Mouse (Mus musculus) limb, embryonic 15.5 days (tissue): ENCODE data around the gene Tbcc. TPM values are rescaled to one million over a fixed set of nuclear protein-coding genes. Genes with fewer than 3 reads are reported as not detected.

Experiments
- ATAC-seq: fragments of 200-750 bp; cut with Nextera tagmentation; 2 replicates; pipeline ENCODE4 v1.8.0; 2017; ENCODE audit warnings: low read depth, moderate TSS enrichment; ENCODE audit not compliant: insufficient number of reproducible peaks, low FRiP score, low TSS enrichment
- H3K27ac ChIP-seq: fragments of 300-500 bp; sonication (generic); 2 replicates; pipeline ENCODE4 v1.5.1; 2015; ENCODE audit warnings: moderate library complexity, mild to moderate bottlenecking, inconsistent platforms
- H3K27me3 ChIP-seq: fragments of 300-500 bp; sonication (generic); 2 replicates; pipeline ENCODE4 v1.6.1; 2015; ENCODE audit warnings: inconsistent platforms
- H3K36me3 ChIP-seq: fragments of 300-500 bp; sonication (generic); 2 replicates; pipeline ENCODE4 v1.6.1; 2015; ENCODE audit warnings: inconsistent platforms
- H3K4me1 ChIP-seq: fragments of 300-500 bp; sonication (generic); 2 replicates; pipeline ENCODE4 v1.6.1; 2015; ENCODE audit warnings: inconsistent platforms
- H3K4me2 ChIP-seq: fragments of 300-500 bp; sonication (generic); 2 replicates; pipeline ENCODE4 v1.6.1; 2015; ENCODE audit warnings: mild to moderate bottlenecking, inconsistent platforms
- H3K4me3 ChIP-seq: fragments of 300-500 bp; sonication (generic); 2 replicates; pipeline ENCODE4 v1.5.1; 2015; ENCODE audit warnings: mild to moderate bottlenecking, inconsistent platforms
- H3K9ac ChIP-seq: fragments of 300-500 bp; sonication (generic); 2 replicates; pipeline ENCODE4 v1.6.1; 2015; ENCODE audit warnings: inconsistent platforms
- H3K9me3 ChIP-seq: fragments of 300-500 bp; sonication (generic); 2 replicates; pipeline ENCODE4 v1.6.1; 2016; ENCODE audit warnings: inconsistent platforms
- WGBS: fragments of 180-500 bp; shearing (Covaris S2); methylation state at CpG from one replicate; pipeline ENCODE4 v1.1.7; 2015; 5-methylcytosine and 5-hydroxymethylcytosine counted together
- polyA plus RNA-seq: library from polyadenylated mRNA; unstranded; fragments of >200 nt; fragmentation: Nextera tagmentation; extraction: Ambion mirVana; gene quantifications from 2 replicates; pipeline ENCODE4 v1.2.1, GENCODE M21; 2015

The Tbcc gene
- polyA plus RNA-seq, 1 experiment from 2014 or later, result 51.2 TPM

GRCm38 (mm10) chr17:46855328-46856106 is 35.0 kb upstream of the Tbcc start:
- peak overlapping the region; percentile 100 for H3K27ac ChIP-seq
- no peak for ATAC-seq

DNA sequence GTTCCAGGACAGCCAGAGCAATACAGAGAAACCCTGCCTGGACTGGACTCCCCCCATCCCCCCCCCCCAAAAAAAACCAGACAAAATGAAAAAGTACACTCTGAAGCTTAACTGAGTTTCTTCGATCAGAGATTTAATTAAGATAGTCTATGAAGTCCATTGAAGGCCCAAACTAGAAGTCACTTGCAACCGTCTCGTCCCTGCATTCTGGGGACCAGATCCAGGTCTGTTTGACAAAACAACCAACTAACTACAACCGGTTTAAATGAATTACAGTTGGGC is 34.4 kb upstream of the Tbcc start:
- WGBS, result 5% methylated on average over 4 of the region's 4 CpGs
- ATAC-seq, result no peak
- H3K27me3 ChIP-seq, result no peaks in the 10 kb centered on the region
- H3K4me1 ChIP-seq, result peaks cover 31% of the 10 kb centered on the region
- peak overlapping the region; percentile 49 for H3K4me2 ChIP-seq
- peak overlapping the region; percentile 100 for H3K9ac ChIP-seq
- H3K36me3 ChIP-seq, result no peaks in the 10 kb centered on the region
- no peaks in the 10 kb centered on the region for H3K9me3 ChIP-seq
- H3K27ac ChIP-seq, result peak overlapping the region; percentile 100
- peak overlapping the region; percentile 80 for H3K4me3 ChIP-seq

More at GRCm38 (mm10) chr17:46855328-46856106, 35.0 kb upstream of the Tbcc start:
- peak overlapping the region; percentile 100 for H3K9ac ChIP-seq
- H3K36me3 ChIP-seq, result no peaks in the 10 kb centered on the region
- no peaks in the 10 kb centered on the region for H3K27me3 ChIP-seq
- H3K4me2 ChIP-seq, result peak overlapping the region; percentile 49
- WGBS, result 48% methylated on average over 15 of the region's 15 CpGs
- H3K4me1 ChIP-seq, result peaks cover 31% of the 10 kb centered on the region
- H3K4me3 ChIP-seq, result peak overlapping the region; percentile 80
- H3K9me3 ChIP-seq, result no peaks in the 10 kb centered on the region

- H3K36me3 ChIP-seq, result no peaks in the 10 kb centered on the region
- peak overlapping the region; percentile 100 for H3K9ac ChIP-seq
- H3K4me3 ChIP-seq, result peak overlapping the region; percentile 80
- no peak for ATAC-seq
- H3K27me3 ChIP-seq, result no peaks in the 10 kb centered on the region
- peak overlapping the region; percentile 49 for H3K4me2 ChIP-seq
- peaks cover 31% of the 10 kb centered on the region for H3K4me1 ChIP-seq
- H3K27ac ChIP-seq, result peak overlapping the region; percentile 100
- no peaks in the 10 kb centered on the region for H3K9me3 ChIP-seq
- WGBS, result under 1% methylated on average over 86 of the region's 87 CpGs
Observed at GRCm38 (mm10) chr17:46856471-46857360, 33.8 kb upstream of the Tbcc start.

DNA sequence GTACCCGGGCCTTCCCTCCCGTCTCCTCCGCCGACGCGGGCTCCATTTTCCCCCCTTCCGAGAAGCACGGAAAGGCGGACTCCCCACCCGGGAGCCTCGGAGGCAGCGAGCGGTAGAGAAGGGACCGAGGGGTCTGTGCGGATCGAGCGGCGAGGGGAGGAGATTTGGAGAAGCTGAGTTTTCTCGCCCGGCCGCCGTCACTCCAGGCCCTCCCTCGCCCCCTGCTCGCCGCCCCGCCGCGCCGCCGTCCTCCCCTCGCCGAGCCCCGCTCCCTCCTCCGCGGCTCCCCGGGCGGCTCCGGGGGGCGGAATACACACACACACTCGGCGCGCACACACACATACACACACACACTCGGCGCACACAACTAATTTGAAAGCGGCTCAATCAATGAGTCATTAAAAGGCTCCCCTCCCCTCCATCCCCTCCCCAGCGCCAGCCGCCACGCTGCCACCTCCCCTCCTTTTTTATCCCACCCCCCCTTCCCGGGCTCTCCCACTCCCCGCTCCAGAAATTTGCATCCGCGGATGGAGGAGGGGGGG is 33.1 kb upstream of the Tbcc start:
- no peaks in the 10 kb centered on the region for H3K36me3 ChIP-seq
- no peaks in the 10 kb centered on the region for H3K27me3 ChIP-seq
- peaks cover 31% of the 10 kb centered on the region for H3K4me1 ChIP-seq
- H3K4me3 ChIP-seq, result peak overlapping the region; percentile 80
- ATAC-seq, result peak; percentile 71
- H3K4me2 ChIP-seq, result peak overlapping the region; percentile 44
- peak overlapping the region; percentile 100 for H3K9ac ChIP-seq
- no peaks in the 10 kb centered on the region for H3K9me3 ChIP-seq
- H3K27ac ChIP-seq, result peak overlapping the region; percentile 100
- under 1% methylated on average over 48 of the region's 52 CpGs for WGBS

DNA sequence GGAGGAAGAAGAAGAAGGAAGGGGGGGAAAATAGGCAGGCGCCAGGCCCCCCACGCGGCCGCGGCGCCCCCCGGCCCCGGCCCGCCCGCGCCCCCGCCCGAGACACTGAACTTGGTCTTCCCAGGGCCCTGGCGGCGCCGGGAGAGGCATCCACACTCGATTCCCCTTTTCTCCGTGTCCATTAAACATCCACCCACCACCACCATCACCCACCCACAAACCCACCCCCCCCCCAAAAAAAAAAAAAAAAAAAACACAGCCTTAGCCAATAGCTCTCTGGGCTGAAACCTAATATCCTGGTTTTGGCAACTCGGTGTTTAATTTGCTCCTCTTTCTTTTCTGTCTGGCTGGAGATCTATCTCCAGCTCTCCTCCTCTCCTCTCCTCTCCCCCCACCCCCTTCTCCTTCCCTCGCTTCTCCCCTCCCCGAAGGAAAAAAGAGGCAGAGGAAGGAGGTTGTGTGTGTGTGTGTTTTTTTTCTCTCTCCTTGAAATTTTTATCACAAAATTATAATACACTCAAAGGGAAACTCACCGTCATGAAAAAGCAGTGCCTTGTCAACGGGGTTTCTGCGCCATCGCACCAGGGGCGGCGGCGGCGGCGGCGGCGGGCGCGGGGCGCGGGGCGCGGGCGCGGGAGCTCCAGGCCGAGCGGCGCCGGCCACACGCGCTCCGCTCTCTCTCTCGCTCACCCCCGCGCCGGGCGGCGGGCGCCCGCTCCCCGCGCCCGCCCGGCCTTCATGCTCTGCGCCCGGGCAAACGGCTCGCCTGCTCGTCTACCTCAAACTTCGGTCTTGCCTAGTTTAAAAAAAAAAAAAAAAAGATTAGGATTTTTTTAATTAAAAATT is 32.4 kb upstream of the Tbcc start, which contains the start of gene Bicral:
Gene Bicral, minus strand, starts transcription at position 580 of the 846 bp plus-strand sequence.
- peak within 1 kb of the TSS; percentile 80 for H3K4me3 ChIP-seq
- peak within 1 kb of the TSS; percentile 44 for H3K4me2 ChIP-seq
- H3K27ac ChIP-seq, result peak within 1 kb of the TSS; percentile 100
- no peaks in the 10 kb centered on the region for H3K36me3 ChIP-seq
- H3K9me3 ChIP-seq, result no peaks in the 10 kb centered on the region
- peak within 1 kb of the TSS; percentile 100 for H3K9ac ChIP-seq
- WGBS, result 1% methylated on average over 58 of the region's 65 CpGs
- ATAC-seq, result peak; percentile 72
- peaks cover 28% of the 10 kb centered on the region for H3K4me1 ChIP-seq
- no peaks in the 10 kb centered on the region for H3K27me3 ChIP-seq

GRCm38 (mm10) chr17:46858749-46859444 is 31.6 kb upstream of the Tbcc start:
- Histone ChIP-seq H3K4me1 (peaks cover 22% of the 10 kb centered on the region), H3K9ac (peak overlapping the region; percentile 58), H3K9me3 (no peaks in the 10 kb centered on the region), H3K27ac (peak overlapping the region; percentile 100), H3K4me3 (peak overlapping the region; percentile 80), H3K27me3 (no peaks in the 10 kb centered on the region), H3K4me2 (peak overlapping the region; percentile 44), H3K36me3 (no peaks in the 10 kb centered on the region)
- ATAC-seq, result no peak
- WGBS, result 12% methylated on average over 9 of the region's 9 CpGs

DNA sequence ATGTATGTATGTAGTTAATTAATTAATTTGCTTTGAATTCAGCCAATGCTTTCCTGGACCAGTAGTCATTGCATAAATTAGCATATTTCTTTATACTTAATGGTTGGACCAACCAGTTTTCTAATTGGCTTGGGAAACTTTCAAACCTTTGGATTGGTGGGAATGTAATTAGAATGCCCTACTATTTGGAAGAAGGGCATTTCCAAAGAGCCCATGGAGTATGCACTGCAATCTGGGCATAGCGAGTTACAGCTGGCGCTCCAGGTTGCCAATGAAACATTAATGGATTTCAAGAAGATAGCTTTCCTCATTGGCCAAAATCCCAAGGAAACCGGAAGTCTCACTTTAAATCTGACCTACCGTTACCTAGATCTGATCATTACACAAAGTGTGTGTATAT is 30.4 kb upstream of the Tbcc start:
- no peak for ATAC-seq

DNA sequence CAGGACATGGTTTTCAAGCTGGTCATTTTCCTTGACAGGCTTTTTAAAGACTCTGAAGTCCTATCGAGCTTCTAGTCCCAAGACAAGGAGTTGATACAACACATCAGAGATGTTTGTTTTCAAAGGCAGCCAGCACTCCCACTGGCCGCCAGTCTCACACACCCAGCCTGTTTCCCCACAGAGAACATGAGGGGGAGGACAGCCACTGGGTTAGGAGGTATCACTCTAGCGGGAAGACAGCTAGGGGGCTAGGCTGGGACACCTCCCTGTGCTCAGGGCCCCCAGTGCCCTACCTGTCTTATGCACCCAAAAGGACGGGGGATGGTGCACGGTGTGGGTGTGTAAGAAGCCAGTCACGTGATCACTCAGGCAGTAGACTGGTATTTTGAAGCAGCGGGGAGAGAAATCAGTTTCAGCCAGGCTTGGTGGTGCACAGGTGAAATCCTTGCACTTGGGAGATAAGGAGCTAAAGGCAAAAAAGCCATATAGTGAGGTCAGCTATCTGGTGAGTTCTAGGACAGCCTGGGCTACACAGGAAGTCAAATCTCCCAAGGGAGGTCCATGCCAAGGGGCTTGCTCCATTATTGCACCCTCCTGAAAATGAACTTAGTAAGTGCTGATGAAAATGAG is 25.8 kb upstream of the Tbcc start:
- Histone ChIP-seq H3K27me3 (no peaks in the 10 kb centered on the region), H3K4me1 (peaks cover under 1% of the 10 kb centered on the region; the same call in 1 of the 2 replicates), H3K4me3 (no peak overlapping the region), H3K9ac (no peak overlapping the region), H3K27ac (no peak overlapping the region), H3K4me2 (no peak overlapping the region), H3K36me3 (0 out of 2 replicates have a peak, but pooled peaks cover 2% of the 10 kb centered on the region), H3K9me3 (no peaks in the 10 kb centered on the region)
- no peak for ATAC-seq
- WGBS, result 67% methylated on average over 7 of the region's 7 CpGs

More for the DNA sequence above, 30.4 kb upstream of the Tbcc start:
- Histone ChIP-seq H3K4me3 (no peak overlapping the region), H3K4me1 (peaks cover 10% of the 10 kb centered on the region), H3K36me3 (0 out of 2 replicates have a peak, but pooled peaks cover 2% of the 10 kb centered on the region), H3K9me3 (no peaks in the 10 kb centered on the region), H3K27me3 (no peaks in the 10 kb centered on the region), H3K27ac (no peak overlapping the region), H3K9ac (no peak overlapping the region), H3K4me2 (no peak overlapping the region)
- 83% methylated on average over 4 of the region's 4 CpGs for WGBS

- Histone ChIP-seq H3K9ac (no peak overlapping the region), H3K36me3 (0 out of 2 replicates have a peak, but pooled peaks cover 2% of the 10 kb centered on the region), H3K4me2 (no peak overlapping the region), H3K9me3 (no peaks in the 10 kb centered on the region), H3K4me3 (no peak overlapping the region), H3K4me1 (no peaks in the 10 kb centered on the region), H3K27me3 (no peaks in the 10 kb centered on the region), H3K27ac (no peak overlapping the region)
- WGBS, result 86% methylated on average over 12 of the region's 12 CpGs
- no peak for ATAC-seq
Observed at GRCm38 (mm10) chr17:46866836-46867235, 23.6 kb upstream of the Tbcc start.

DNA sequence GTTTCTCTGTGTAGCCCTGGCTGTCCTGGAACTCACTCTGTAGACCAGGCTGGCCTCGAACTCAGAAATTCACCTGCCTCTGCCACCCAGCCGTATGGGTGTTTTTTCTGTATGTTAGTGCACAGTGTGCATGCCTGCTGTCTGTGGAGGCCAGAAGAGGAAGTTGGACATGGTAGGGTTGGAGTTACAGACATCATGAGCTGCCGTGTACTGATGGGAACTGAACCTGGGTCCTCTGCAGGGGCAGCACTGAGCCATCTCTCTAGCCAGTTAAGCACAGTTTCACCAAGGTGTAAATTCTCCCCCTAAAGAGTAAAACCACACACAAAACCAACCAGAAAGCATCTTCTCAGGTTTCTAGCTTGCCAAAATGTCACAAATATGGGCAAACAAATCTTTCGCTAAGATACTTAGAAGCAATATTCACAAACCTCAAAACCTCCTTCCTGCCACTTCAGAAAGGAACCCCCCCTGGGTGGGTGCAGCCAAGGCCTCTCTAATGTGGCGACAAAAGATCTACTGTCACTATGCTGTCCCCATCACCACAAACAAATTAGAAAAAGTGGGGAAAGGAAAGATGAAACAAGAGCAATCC is 20.2 kb upstream of the Tbcc start:
- Histone ChIP-seq H3K4me2 (no peak overlapping the region), H3K9me3 (no peaks in the 10 kb centered on the region), H3K4me1 (peaks cover 8% of the 10 kb centered on the region; the same call in 1 of the 2 replicates), H3K36me3 (no peaks in the 10 kb centered on the region), H3K9ac (no peak overlapping the region), H3K4me3 (no peak overlapping the region), H3K27ac (no peak overlapping the region), H3K27me3 (no peaks in the 10 kb centered on the region)
- 90% methylated on average over 5 of the region's 5 CpGs for WGBS
- no peak for ATAC-seq
